Mouse (Mus musculus) midbrain, embryonic 11.5 days (tissue): ENCODE results near the gene B3gnt2. TPM values are rescaled to one million over a fixed set of nuclear protein-coding genes. Genes with fewer than 3 reads are reported as not detected.

Experiments
- ATAC-seq: fragments of 200-750 bp; cut with Nextera tagmentation; 2 replicates; pipeline ENCODE4 v1.8.0; 2017; ENCODE audit warnings: moderate TSS enrichment, moderate library complexity; ENCODE audit not compliant: low FRiP score
- DNase-seq: peaks from one replicate; pipeline ENCODE4 v3.0.0; 2015; ENCODE audit warnings: low spot score; ENCODE audit errors: missing footprints
- H3K27ac ChIP-seq: fragments of 300-500 bp; sonication (generic); 2 replicates; pipeline ENCODE4 v1.5.1; 2014; ENCODE audit warnings: low read depth, low read length
- H3K27me3 ChIP-seq: fragments of 300-500 bp; sonication (generic); 2 replicates; pipeline ENCODE4 v1.6.1; 2014; ENCODE audit warnings: mild to moderate bottlenecking, low read length, moderate library complexity, mixed read lengths; ENCODE audit not compliant: control insufficient read depth, insufficient read depth
- H3K36me3 ChIP-seq: fragments of 300-500 bp; sonication (generic); 2 replicates; pipeline ENCODE4 v1.6.1; 2014; ENCODE audit warnings: mild to moderate bottlenecking, low read length, moderate library complexity, mixed read lengths; ENCODE audit not compliant: control insufficient read depth, insufficient read depth
- H3K4me1 ChIP-seq: fragments of 300-500 bp; sonication (generic); 2 replicates; pipeline ENCODE4 v1.6.1; 2014; ENCODE audit warnings: low read length; ENCODE audit not compliant: control insufficient read depth, insufficient read depth
- H3K4me2 ChIP-seq: fragments of 300-500 bp; sonication (generic); 2 replicates; pipeline ENCODE4 v1.6.1; 2014; ENCODE audit warnings: mild to moderate bottlenecking, moderate library complexity
- H3K4me3 ChIP-seq: fragments of 300-500 bp; sonication (generic); 2 replicates; pipeline ENCODE4 v1.5.1; 2014; ENCODE audit warnings: low read depth, low read length
- H3K9ac ChIP-seq: fragments of 300-500 bp; sonication (generic); 2 replicates; pipeline ENCODE4 v1.6.1; 2014; ENCODE audit warnings: low read length
- H3K9me3 ChIP-seq: fragments of 300-500 bp; sonication (generic); 2 replicates; pipeline ENCODE4 v1.6.1; 2016; ENCODE audit warnings: low read length; ENCODE audit not compliant: control insufficient read depth
- WGBS: fragments of 180-500 bp; shearing (Covaris S2); extraction: QIAGEN DNeasy Blood & Tissue Kit; methylation state at CpG from one replicate; pipeline ENCODE4 v1.1.7; 2014; 5-methylcytosine and 5-hydroxymethylcytosine counted together
- polyA plus RNA-seq: library from polyadenylated mRNA; unstranded; fragments of >200 nt; fragmentation: Nextera tagmentation; extraction: Ambion mirVana; gene quantifications from 2 replicates; pipeline ENCODE4 v1.2.1, GENCODE M21; 2014

The B3gnt2 gene
- polyA plus RNA-seq, 1 experiment from 2014 or later = 1.8 TPM

GRCm38 (mm10) chr11:22846093-22846835 is 14.5 kb downstream of the B3gnt2 start:
- no peak overlapping the region for H3K4me3 ChIP-seq
- H3K4me2 ChIP-seq = no peak overlapping the region
- DNase-seq = no peak
- H3K27me3 ChIP-seq = no peaks in the 10 kb centered on the region
- no peak overlapping the region for H3K27ac ChIP-seq
- no peaks in the 10 kb centered on the region for H3K36me3 ChIP-seq
- ATAC-seq = no peak
- H3K9me3 ChIP-seq = no peaks in the 10 kb centered on the region
- 70% methylated on average over 6 of the region's 6 CpGs for WGBS
- H3K9ac ChIP-seq = no peak overlapping the region
- H3K4me1 ChIP-seq = no peaks in the 10 kb centered on the region

- Histone ChIP-seq H3K4me1 (no peaks in the 10 kb centered on the region), H3K9ac (no peak overlapping the region), H3K36me3 (no peaks in the 10 kb centered on the region), H3K9me3 (no peaks in the 10 kb centered on the region), H3K27me3 (no peaks in the 10 kb centered on the region), H3K4me2 (no peak overlapping the region), H3K27ac (no peak overlapping the region), H3K4me3 (no peak overlapping the region)
- WGBS = 76% methylated on average over 4 of the region's 4 CpGs
- DNase-seq (no peak), ATAC-seq (no peak)
These were observed 15.7 kb downstream of the B3gnt2 start for GRCm38 (mm10) chr11:22844754-22845718.

- Histone ChIP-seq H3K36me3 (no peaks in the 10 kb centered on the region), H3K4me3 (no peak overlapping the region), H3K9ac (no peak overlapping the region), H3K4me2 (no peak overlapping the region), H3K9me3 (no peaks in the 10 kb centered on the region), H3K27ac (no peak overlapping the region), H3K27me3 (no peaks in the 10 kb centered on the region), H3K4me1 (no peaks in the 10 kb centered on the region)
- DNase-seq (no peak), ATAC-seq (no peak)
- WGBS = 76% methylated on average over 3 of the region's 3 CpGs
These were observed 21.3 kb downstream of the B3gnt2 start for GRCm38 (mm10) chr11:22839456-22839855.

GRCm38 (mm10) chr11:22838361-22838760 is 22.4 kb downstream of the B3gnt2 start:
- no peaks in the 10 kb centered on the region for H3K4me1 ChIP-seq
- no peaks in the 10 kb centered on the region for H3K27me3 ChIP-seq
- H3K4me3 ChIP-seq = no peak overlapping the region
- ATAC-seq (no peak), DNase-seq (peak; percentile 62)
- no peak overlapping the region for H3K4me2 ChIP-seq
- 62% methylated on average over 1 of the region's 1 CpGs for WGBS
- no peaks in the 10 kb centered on the region for H3K36me3 ChIP-seq
- H3K27ac ChIP-seq = no peak overlapping the region
- no peaks in the 10 kb centered on the region for H3K9me3 ChIP-seq
- H3K9ac ChIP-seq = no peak overlapping the region

GRCm38 (mm10) chr11:22836269-22836668 is 24.5 kb downstream of the B3gnt2 start:
- Histone ChIP-seq H3K4me1 (no peaks in the 10 kb centered on the region), H3K9ac (no peak overlapping the region), H3K27ac (no peak overlapping the region), H3K4me3 (no peak overlapping the region), H3K27me3 (no peaks in the 10 kb centered on the region), H3K4me2 (no peak overlapping the region), H3K9me3 (no peaks in the 10 kb centered on the region), H3K36me3 (no peaks in the 10 kb centered on the region)
- ATAC-seq = no peak
- DNase-seq = peak; percentile 10
- WGBS = 92% methylated on average over 10 of the region's 10 CpGs

- no peaks in the 10 kb centered on the region for H3K27me3 ChIP-seq
- no peak overlapping the region for H3K4me2 ChIP-seq
- ATAC-seq (no peak), DNase-seq (no peak)
- H3K9ac ChIP-seq = no peak overlapping the region
- H3K9me3 ChIP-seq = no peaks in the 10 kb centered on the region
- H3K36me3 ChIP-seq = no peaks in the 10 kb centered on the region
- 87% methylated on average over 4 of the region's 4 CpGs for whole genome bisulfite sequencing
- H3K4me1 ChIP-seq = no peaks in the 10 kb centered on the region; the same call in 1 of the 2 replicates
- H3K4me3 ChIP-seq = no peak overlapping the region
- H3K27ac ChIP-seq = no peak overlapping the region
These were observed 28.2 kb downstream of the B3gnt2 start for GRCm38 (mm10) chr11:22832600-22832999.

- Histone ChIP-seq H3K9me3 (no peaks in the 10 kb centered on the region), H3K27ac (no peak overlapping the region), H3K4me3 (no peak overlapping the region), H3K4me1 (no peaks in the 10 kb centered on the region; the same call in 1 of the 2 replicates), H3K9ac (no peak overlapping the region), H3K36me3 (no peaks in the 10 kb centered on the region), H3K27me3 (no peaks in the 10 kb centered on the region), H3K4me2 (no peak overlapping the region)
- WGBS = 89% methylated on average over 11 of the region's 11 CpGs
- ATAC-seq (no peak), DNase-seq (no peak)
These were observed 28.8 kb downstream of the B3gnt2 start for GRCm38 (mm10) chr11:22831916-22832315.

- H3K27ac ChIP-seq = no peak overlapping the region
- H3K36me3 ChIP-seq = no peaks in the 10 kb centered on the region
- no peak overlapping the region for H3K4me3 ChIP-seq
- no peaks in the 10 kb centered on the region for H3K9me3 ChIP-seq
- H3K27me3 ChIP-seq = no peaks in the 10 kb centered on the region
- no peak overlapping the region for H3K4me2 ChIP-seq
- ATAC-seq (no peak), DNase-seq (no peak)
- H3K4me1 ChIP-seq = no peaks in the 10 kb centered on the region; the same call in 1 of the 2 replicates
- H3K9ac ChIP-seq = no peak overlapping the region
- 73% methylated on average over 6 of the region's 6 CpGs for WGBS
These were observed 30.1 kb downstream of the B3gnt2 start for GRCm38 (mm10) chr11:22830684-22831083.

GRCm38 (mm10) chr11:22830179-22830611 is 30.6 kb downstream of the B3gnt2 start:
- Histone ChIP-seq H3K4me1 (no peaks in the 10 kb centered on the region; the same call in 1 of the 2 replicates), H3K27me3 (no peaks in the 10 kb centered on the region), H3K36me3 (no peaks in the 10 kb centered on the region), H3K4me2 (no peak overlapping the region), H3K9me3 (no peaks in the 10 kb centered on the region), H3K27ac (no peak overlapping the region), H3K9ac (no peak overlapping the region), H3K4me3 (no peak overlapping the region)
- DNase-seq = peak; percentile 66
- ATAC-seq = no peak
- 58% methylated on average over 5 of the region's 5 CpGs for WGBS
